Mouse (Mus musculus) small intestine, adult 2 months (tissue): ENCODE results near the gene Il18r1. TPM values are rescaled to one million over a fixed set of nuclear protein-coding genes. Genes with fewer than 3 reads are reported as not detected.

Experiments
- H3K27ac ChIP-seq: fragments of 200-500 bp; 2 replicates; pipeline ENCODE4 v1.5.1; 2012; ENCODE audit warnings: low read depth, low read length, control low read depth, inconsistent platforms; ENCODE audit not compliant: insufficient read depth
- H3K27me3 ChIP-seq: fragments of 200-500 bp; 2 replicates; pipeline ENCODE4 v1.6.1; 2012; ENCODE audit warnings: mild to moderate bottlenecking, moderate library complexity, low read length, inconsistent platforms; ENCODE audit not compliant: control insufficient read depth, insufficient read depth
- H3K36me3 ChIP-seq: fragments of 200-500 bp; 2 replicates; pipeline ENCODE4 v1.6.1; 2012; ENCODE audit warnings: mild to moderate bottlenecking, low read length, control low read depth, inconsistent platforms; ENCODE audit not compliant: control insufficient read depth, insufficient read depth
- H3K4me1 ChIP-seq: fragments of 200-500 bp; 2 replicates; pipeline ENCODE4 v1.6.1; 2012; ENCODE audit warnings: low read length, inconsistent platforms, mixed read lengths; ENCODE audit not compliant: control insufficient read depth, insufficient read depth, insufficient read length
- H3K4me3 ChIP-seq: fragments of 200-500 bp; 2 replicates; pipeline ENCODE4 v1.5.1; 2012; ENCODE audit warnings: low read depth, mild to moderate bottlenecking, control low read depth, inconsistent platforms, low read length, moderate library complexity
- CTCF ChIP-seq: fragments of 200-500 bp; IDR thresholded peaks from 2 replicates; pipeline ENCODE4 v1.5.1; 2012; ENCODE audit warnings: low read depth, mild to moderate bottlenecking, control low read depth, inconsistent platforms, low read length, moderate library complexity, mixed read lengths; ENCODE audit not compliant: insufficient replicate concordance, insufficient read length; ENCODE audit errors: extremely low read depth
- POLR2A ChIP-seq: fragments of 200-500 bp; IDR thresholded peaks from 2 replicates; pipeline ENCODE4 v1.6.1; 2012; ENCODE audit warnings: low read depth, mild to moderate bottlenecking, control low read depth, inconsistent platforms, low read length, moderate library complexity
- WGBS: fragments of 180-500 bp; shearing (Covaris S2); methylation state at CpG from one replicate; pipeline ENCODE4 v1.1.7; 2018; 5-methylcytosine and 5-hydroxymethylcytosine counted together
- polyA plus RNA-seq: library from polyadenylated mRNA; depleted of rRNA; stranded (reverse); fragments of >200 nt; gene quantifications from 2 replicates; pipeline ENCODE4 v1.2.3, GENCODE M21; 2012; rRNA removed

Il18r1 gene
- polyA plus RNA-seq: 0.27 and 0.39 TPM in 2 replicates

DNA sequence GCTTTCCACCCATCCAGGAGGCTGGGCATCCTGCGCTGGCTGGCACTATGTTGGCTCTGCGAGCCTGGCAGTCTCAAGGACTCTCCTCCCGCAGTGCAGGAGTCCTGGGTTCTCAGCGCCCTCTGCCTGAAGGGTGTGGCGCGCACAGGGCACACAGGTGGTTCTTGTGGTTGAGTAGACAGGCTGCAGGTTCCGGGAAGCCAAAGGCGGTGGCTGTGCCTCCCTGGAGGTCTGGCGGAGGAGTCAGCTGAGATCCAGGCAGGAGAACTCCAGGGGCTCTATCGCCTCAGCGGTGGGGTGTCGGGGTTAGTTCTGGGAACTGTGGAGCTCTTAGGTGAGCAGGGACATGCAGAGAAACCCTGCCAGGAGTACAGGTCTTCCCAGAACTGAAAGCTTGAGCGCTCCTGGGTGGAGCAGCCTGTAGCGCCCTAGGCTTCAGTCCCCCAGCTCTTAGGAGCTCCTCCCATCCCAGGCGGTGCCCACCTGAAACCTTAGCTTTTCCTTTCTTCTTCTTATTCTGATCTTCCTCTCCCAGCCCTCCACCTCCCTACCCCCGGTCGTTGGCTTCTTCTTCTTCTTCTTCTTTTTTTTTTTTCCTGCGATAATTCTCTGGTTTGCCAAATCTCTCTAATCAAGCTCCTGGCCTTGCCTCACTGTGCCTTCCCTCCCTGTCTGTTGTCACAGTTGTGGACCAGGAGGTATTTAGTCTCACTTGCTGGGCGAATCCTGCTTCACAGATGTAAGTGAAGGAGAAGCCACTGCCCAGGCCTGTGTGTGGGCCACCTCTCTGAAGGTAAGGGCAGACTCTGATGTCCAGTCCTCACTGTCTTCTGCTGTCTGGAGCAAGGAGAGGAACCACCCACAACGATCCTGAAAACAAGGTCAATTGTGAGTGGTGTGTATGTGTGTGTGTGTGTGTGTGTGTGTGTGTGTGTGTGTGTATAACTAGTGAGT, at the start of gene Il18r1:
TSS of gene Il18r1 (plus strand) at position 76 of the 954 bp plus-strand sequence.
- no peak within 1 kb of the TSS for H3K27ac ChIP-seq
- no peak for TF ChIP-seq CTCF
- TF ChIP-seq POLR2A: no peak

DNA sequence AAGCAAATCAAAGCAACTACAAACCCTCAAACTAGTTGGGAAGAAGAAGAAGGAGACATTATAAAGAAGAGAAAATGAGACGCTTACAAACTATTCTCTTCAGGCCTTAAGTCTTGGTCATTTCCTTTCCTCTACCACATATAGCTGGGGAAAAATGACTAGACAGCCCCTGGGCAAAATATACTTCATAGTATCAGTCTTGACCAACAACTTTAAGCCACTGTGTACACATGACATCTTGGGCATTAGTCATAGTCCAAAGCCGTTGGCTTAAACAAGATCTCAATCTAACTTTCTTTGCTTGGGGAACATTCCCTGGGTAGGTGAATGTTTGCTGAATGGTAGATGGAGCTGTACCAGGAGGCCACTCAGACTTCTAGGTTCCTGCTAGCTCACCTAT, 48.3 kb upstream of the Il18r1 start:
- Histone ChIP-seq H3K4me3 (no peak overlapping the region), H3K36me3 (no peaks in the 10 kb centered on the region), H3K27me3 (no peaks in the 10 kb centered on the region), H3K27ac (no peak overlapping the region), H3K4me1 (no peaks in the 10 kb centered on the region)
- 70% methylated on average over 2 of the region's 2 CpGs for WGBS
- TF ChIP-seq CTCF (no peak), POLR2A (no peak)

More for the DNA sequence above, at the start of gene Il18r1:
- H3K4me3 ChIP-seq: peak within 1 kb of the TSS; percentile 41
- no peaks in the 10 kb centered on the region for H3K27me3 ChIP-seq
- no peaks in the 10 kb centered on the region for H3K36me3 ChIP-seq
- peaks cover 3% of the 10 kb centered on the region; the same call in 1 of the 2 replicates for H3K4me1 ChIP-seq
- 28% methylated on average over 20 of the region's 20 CpGs for WGBS

DNA sequence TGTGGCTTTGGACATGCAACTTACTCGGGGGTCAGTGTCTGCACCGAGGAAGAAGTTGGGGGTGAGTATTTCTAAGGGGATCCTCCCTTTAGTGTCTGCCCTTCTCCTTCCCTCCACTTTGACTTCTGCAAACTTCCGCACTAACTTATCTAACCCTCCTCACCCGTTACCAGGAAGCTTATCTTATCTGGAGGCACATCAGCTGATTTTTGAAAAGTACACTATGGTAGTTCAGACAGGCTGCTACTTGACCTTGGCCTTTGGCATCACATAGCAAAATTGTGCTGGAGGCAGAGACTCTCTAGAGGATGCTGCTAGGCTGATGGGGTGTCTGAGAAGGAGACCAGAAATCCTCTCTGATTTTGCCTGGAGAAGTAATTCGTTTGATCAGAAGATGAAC, 46.8 kb upstream of the Il18r1 start:
- no peaks in the 10 kb centered on the region for H3K4me1 ChIP-seq
- H3K27me3 ChIP-seq: no peaks in the 10 kb centered on the region
- no peaks in the 10 kb centered on the region for H3K36me3 ChIP-seq
- H3K27ac ChIP-seq: no peak overlapping the region
- TF ChIP-seq POLR2A (no peak), CTCF (no peak)
- H3K4me3 ChIP-seq: no peak overlapping the region
- WGBS: 24% methylated on average over 5 of the region's 5 CpGs

DNA sequence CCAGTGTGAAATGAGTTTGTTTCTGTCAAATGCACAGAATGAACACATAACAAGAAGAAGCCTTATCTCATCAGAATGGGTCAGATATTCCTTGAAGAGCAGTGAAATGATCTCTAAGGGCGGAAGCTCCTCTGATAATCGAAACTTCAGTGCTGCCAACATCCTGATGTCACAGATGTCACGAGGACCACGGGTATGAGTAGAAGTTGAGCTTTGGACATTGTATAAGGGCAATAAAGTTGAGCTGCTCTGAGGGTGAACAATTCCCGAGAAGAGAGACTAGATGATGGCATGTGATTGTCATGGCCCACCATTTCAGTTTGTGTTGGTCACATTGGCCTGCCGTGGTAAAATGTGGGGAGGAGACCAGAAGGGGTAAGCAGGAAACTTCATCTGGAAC, 41.5 kb upstream of the Il18r1 start:
- Histone ChIP-seq H3K27me3 (no peaks in the 10 kb centered on the region), H3K36me3 (no peaks in the 10 kb centered on the region), H3K27ac (no peak overlapping the region), H3K4me3 (no peak overlapping the region), H3K4me1 (no peaks in the 10 kb centered on the region)
- TF ChIP-seq CTCF: no peak
- no peak for TF ChIP-seq POLR2A
- 46% methylated on average over 6 of the region's 6 CpGs for WGBS

DNA sequence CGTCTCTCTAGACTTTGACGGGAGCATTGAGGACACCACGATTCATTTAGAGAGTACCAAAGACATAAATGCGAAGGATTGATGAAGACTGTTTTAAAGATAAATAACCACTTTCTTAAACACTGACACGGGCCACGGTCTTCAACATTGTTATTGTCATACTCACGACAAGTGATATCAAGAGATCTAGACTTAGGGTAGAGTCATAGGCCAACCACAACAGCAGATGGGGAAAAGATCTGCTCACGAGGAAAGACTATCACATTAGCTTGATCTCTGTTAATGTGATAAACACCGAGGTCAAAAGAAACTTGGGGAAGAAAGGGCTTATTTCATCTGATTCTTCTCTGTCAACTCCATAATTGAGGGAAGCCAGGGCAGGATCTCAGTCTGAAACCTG, 38.1 kb upstream of the Il18r1 start:
- H3K27me3 ChIP-seq: no peaks in the 10 kb centered on the region
- H3K4me3 ChIP-seq: no peak overlapping the region
- TF ChIP-seq CTCF (no peak), POLR2A (no peak)
- H3K27ac ChIP-seq: no peak overlapping the region
- no peaks in the 10 kb centered on the region for H3K36me3 ChIP-seq
- H3K4me1 ChIP-seq: no peaks in the 10 kb centered on the region
- WGBS: 87% methylated on average over 9 of the region's 9 CpGs

DNA sequence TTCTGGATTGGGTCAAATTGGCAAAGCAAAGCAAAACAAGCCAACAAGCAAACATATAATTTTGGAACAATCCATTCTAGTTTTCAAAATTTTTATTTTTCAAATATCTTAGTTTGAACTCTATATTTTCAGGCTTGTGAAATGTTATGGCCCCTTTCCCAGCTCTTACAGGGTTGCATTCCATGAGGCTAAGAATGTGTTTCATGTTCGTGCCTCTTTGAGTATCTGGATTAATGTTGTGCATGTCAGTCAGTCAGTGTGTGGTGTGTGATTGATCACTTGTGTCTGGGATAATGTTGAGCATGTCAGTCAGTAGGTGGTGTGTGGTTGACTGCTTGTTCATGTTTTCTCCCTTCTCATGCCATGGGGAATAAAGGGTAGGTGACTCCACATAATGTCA, 37.5 kb upstream of the Il18r1 start:
- TF ChIP-seq POLR2A (no peak), CTCF (no peak)
- H3K27ac ChIP-seq: no peak overlapping the region
- WGBS: 73% methylated on average over 1 of the region's 1 CpGs
- no peaks in the 10 kb centered on the region for H3K36me3 ChIP-seq
- H3K27me3 ChIP-seq: no peaks in the 10 kb centered on the region
- H3K4me1 ChIP-seq: no peaks in the 10 kb centered on the region
- H3K4me3 ChIP-seq: no peak overlapping the region

DNA sequence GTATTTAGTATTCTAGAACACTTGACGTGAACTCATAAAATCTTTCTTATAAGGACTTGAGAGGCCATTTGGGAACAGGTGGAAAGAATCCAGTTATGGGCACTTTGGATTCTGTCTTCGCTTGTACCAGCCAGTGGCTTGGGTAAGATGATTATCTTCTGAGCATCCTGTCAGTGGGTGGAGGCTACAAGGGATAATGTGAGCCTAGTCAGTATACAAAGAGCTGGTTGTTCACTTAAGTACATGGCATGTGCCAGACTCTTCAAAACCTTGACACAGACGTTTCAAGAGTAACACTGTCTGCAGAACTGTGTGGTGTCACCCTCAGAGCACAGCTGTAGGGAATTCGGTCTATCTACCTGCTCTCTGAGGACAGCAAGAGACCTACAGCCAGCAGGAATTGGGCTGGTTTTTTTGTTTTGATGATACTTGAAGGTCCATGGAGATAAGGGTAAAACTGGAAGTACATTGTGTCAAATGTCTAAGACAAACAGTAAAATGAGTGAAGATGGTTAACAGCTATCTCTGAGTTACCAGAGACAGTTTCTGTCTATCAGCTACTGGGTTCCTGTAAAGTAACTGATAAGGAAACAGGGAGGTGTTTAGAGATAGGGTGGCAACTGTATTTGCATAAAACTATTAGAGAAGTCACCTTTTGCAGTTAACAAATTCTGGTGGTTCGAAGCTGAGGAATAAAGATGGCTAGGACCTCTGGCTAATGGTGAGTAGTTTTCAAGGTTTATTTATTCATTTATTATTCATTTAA, 36.3 kb upstream of the Il18r1 start, which contains the start of gene Il1rl1:
TSS of gene Il1rl1 (plus strand) at position 661 of the 766 bp plus-strand sequence.
- Histone ChIP-seq H3K4me1 (no peaks in the 10 kb centered on the region), H3K27me3 (no peaks in the 10 kb centered on the region), H3K4me3 (no peak within 1 kb of the TSS), H3K36me3 (no peaks in the 10 kb centered on the region), H3K27ac (no peak within 1 kb of the TSS)
- TF ChIP-seq POLR2A (no peak), CTCF (no peak)
- WGBS: 72% methylated on average over 5 of the region's 5 CpGs
